Mouse (Mus musculus): Measurements from ENCODE around the gene Bud31.

DNA sequence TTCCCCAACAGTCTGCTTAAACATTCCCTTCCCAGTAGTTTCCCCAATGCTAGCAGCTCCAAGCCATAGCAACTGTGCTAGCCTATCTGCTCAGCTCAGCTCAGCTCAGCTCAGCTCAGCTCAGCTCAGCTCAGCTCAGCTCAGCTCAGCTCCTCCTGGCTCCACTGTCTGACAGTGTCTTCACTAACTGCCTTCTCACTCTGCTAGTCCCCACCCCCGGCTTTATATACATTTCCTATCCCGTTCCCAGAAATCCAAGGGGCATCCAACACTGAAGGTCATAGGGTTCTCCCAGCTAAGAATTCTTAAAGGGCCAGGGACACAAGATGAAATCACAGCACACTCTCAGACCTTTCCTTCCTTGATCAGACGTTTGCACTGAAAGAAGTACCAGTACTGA, 24.5 kb downstream of the Bud31 start:
- no peak for TF ChIP-seq CTCF (IDR thresholded peaks at IDR 0.05; ENCODE audit: low read depth)
- TF ChIP-seq EP300 (IDR thresholded peaks at IDR 0.05; ENCODE audit: low read depth) = no peak

Measured in heart, postnatal 0 days (tissue).